Mouse (Mus musculus) small intestine, adult 2 months (tissue): ENCODE measurements around the gene Jup. TPM values are rescaled to one million over a fixed set of nuclear protein-coding genes. Genes with fewer than 3 reads are reported as not detected.
A peak's percentile ranks its signal among the peaks of the same experiment; 100 is the strongest.

Source experiments
- H3K27ac ChIP-seq: fragments of 200-500 bp; 2 replicates; pipeline ENCODE4 v1.5.1; 2012; ENCODE audit warnings: low read depth, low read length, control low read depth, inconsistent platforms; ENCODE audit not compliant: insufficient read depth
- H3K27me3 ChIP-seq: fragments of 200-500 bp; 2 replicates; pipeline ENCODE4 v1.6.1; 2012; ENCODE audit warnings: mild to moderate bottlenecking, moderate library complexity, low read length, inconsistent platforms; ENCODE audit not compliant: control insufficient read depth, insufficient read depth
- H3K36me3 ChIP-seq: fragments of 200-500 bp; 2 replicates; pipeline ENCODE4 v1.6.1; 2012; ENCODE audit warnings: mild to moderate bottlenecking, low read length, control low read depth, inconsistent platforms; ENCODE audit not compliant: control insufficient read depth, insufficient read depth
- H3K4me1 ChIP-seq: fragments of 200-500 bp; 2 replicates; pipeline ENCODE4 v1.6.1; 2012; ENCODE audit warnings: low read length, inconsistent platforms, mixed read lengths; ENCODE audit not compliant: control insufficient read depth, insufficient read depth, insufficient read length
- H3K4me3 ChIP-seq: fragments of 200-500 bp; 2 replicates; pipeline ENCODE4 v1.5.1; 2012; ENCODE audit warnings: low read depth, mild to moderate bottlenecking, control low read depth, inconsistent platforms, low read length, moderate library complexity
- CTCF ChIP-seq: fragments of 200-500 bp; IDR thresholded peaks from 2 replicates; pipeline ENCODE4 v1.5.1; 2012; ENCODE audit warnings: low read depth, mild to moderate bottlenecking, control low read depth, inconsistent platforms, low read length, moderate library complexity, mixed read lengths; ENCODE audit not compliant: insufficient replicate concordance, insufficient read length; ENCODE audit errors: extremely low read depth
- POLR2A ChIP-seq: fragments of 200-500 bp; IDR thresholded peaks from 2 replicates; pipeline ENCODE4 v1.6.1; 2012; ENCODE audit warnings: low read depth, mild to moderate bottlenecking, control low read depth, inconsistent platforms, low read length, moderate library complexity
- WGBS: fragments of 180-500 bp; shearing (Covaris S2); methylation state at CpG from one replicate; pipeline ENCODE4 v1.1.7; 2018; 5-methylcytosine and 5-hydroxymethylcytosine counted together
- polyA plus RNA-seq: library from polyadenylated mRNA; depleted of rRNA; stranded (reverse); fragments of >200 nt; gene quantifications from 2 replicates; pipeline ENCODE4 v1.2.3, GENCODE M21; 2012

Gene Jup
- polyA plus RNA-seq, 1 experiment = 689 TPM

- Histone ChIP-seq H3K4me3 (no peak overlapping the region), H3K27ac (peak overlapping the region; percentile 12), H3K36me3 (no peaks in the 10 kb centered on the region), H3K27me3 (no peaks in the 10 kb centered on the region), H3K4me1 (no peaks in the 10 kb centered on the region; the same call in 1 of the 2 replicates)
- WGBS = 87% methylated on average over 7 of the region's 7 CpGs
- TF ChIP-seq CTCF (no peak), POLR2A (no peak)
These were observed 32.5 kb upstream of the Jup start for GRCm38 (mm10) chr11:100430052-100430451.

- TF ChIP-seq CTCF (no peak), POLR2A (no peak)
- no peak overlapping the region for H3K4me3 ChIP-seq
- H3K27ac ChIP-seq = no peak overlapping the region
- no peaks in the 10 kb centered on the region for H3K27me3 ChIP-seq
- WGBS = 56% methylated on average over 9 of the region's 9 CpGs
- no peaks in the 10 kb centered on the region for H3K36me3 ChIP-seq
- H3K4me1 ChIP-seq = no peaks in the 10 kb centered on the region; the same call in 1 of the 2 replicates
These were observed 31.1 kb upstream of the Jup start for GRCm38 (mm10) chr11:100428612-100429199.

- 78% methylated on average over 3 of the region's 3 CpGs for WGBS
- no peaks in the 10 kb centered on the region; the same call in 1 of the 2 replicates for H3K4me1 ChIP-seq
- H3K27me3 ChIP-seq = no peaks in the 10 kb centered on the region
- no peak overlapping the region for H3K4me3 ChIP-seq
- no peak for TF ChIP-seq POLR2A
- no peak for TF ChIP-seq CTCF
- H3K36me3 ChIP-seq = no peaks in the 10 kb centered on the region
- no peak overlapping the region for H3K27ac ChIP-seq
These were observed 29.3 kb upstream of the Jup start for GRCm38 (mm10) chr11:100426820-100427219.

GRCm38 (mm10) chr11:100425851-100426250, 28.3 kb upstream of the Jup start:
- Histone ChIP-seq H3K27me3 (no peaks in the 10 kb centered on the region), H3K36me3 (no peaks in the 10 kb centered on the region), H3K4me3 (no peak overlapping the region), H3K4me1 (no peaks in the 10 kb centered on the region; the same call in 1 of the 2 replicates), H3K27ac (no peak overlapping the region)
- WGBS = 33% methylated on average over 7 of the region's 7 CpGs
- TF ChIP-seq POLR2A = no peak
- peak; percentile 63; the same call in 1 of the 2 replicates for TF ChIP-seq CTCF

GRCm38 (mm10) chr11:100423836-100424235, 26.3 kb upstream of the Jup start:
- no peak overlapping the region for H3K4me3 ChIP-seq
- H3K36me3 ChIP-seq = no peaks in the 10 kb centered on the region
- no peak overlapping the region for H3K27ac ChIP-seq
- H3K4me1 ChIP-seq = no peaks in the 10 kb centered on the region; the same call in 1 of the 2 replicates
- WGBS = 89% methylated on average over 7 of the region's 7 CpGs
- no peaks in the 10 kb centered on the region for H3K27me3 ChIP-seq
- no peak for TF ChIP-seq CTCF
- TF ChIP-seq POLR2A = no peak

- Histone ChIP-seq H3K36me3 (no peaks in the 10 kb centered on the region), H3K4me1 (no peaks in the 10 kb centered on the region; the same call in 1 of the 2 replicates), H3K4me3 (no peak overlapping the region), H3K27ac (no peak overlapping the region), H3K27me3 (no peaks in the 10 kb centered on the region)
- TF ChIP-seq POLR2A (no peak), CTCF (no peak)
- WGBS = 88% methylated on average over 8 of the region's 8 CpGs
These were observed 24.0 kb upstream of the Jup start for GRCm38 (mm10) chr11:100421537-100421936.

GRCm38 (mm10) chr11:100414914-100415822, 17.6 kb upstream of the Jup start, which contains the start of gene Fkbp10:
Gene Fkbp10 (plus strand): TSS chr11:100415697.
- 4% methylated on average over 31 of the region's 31 CpGs for WGBS
- TF ChIP-seq POLR2A (no peak), CTCF (no peak)
- Histone ChIP-seq H3K27me3 (peaks cover 11% of the 10 kb centered on the region), H3K36me3 (no peaks in the 10 kb centered on the region), H3K27ac (peak within 1 kb of the TSS; percentile 73), H3K4me3 (peak within 1 kb of the TSS; percentile 65), H3K4me1 (peaks cover 13% of the 10 kb centered on the region)
